ENCODE assay signal across 11 mouse cellular contexts in the genomic region with DNA sequence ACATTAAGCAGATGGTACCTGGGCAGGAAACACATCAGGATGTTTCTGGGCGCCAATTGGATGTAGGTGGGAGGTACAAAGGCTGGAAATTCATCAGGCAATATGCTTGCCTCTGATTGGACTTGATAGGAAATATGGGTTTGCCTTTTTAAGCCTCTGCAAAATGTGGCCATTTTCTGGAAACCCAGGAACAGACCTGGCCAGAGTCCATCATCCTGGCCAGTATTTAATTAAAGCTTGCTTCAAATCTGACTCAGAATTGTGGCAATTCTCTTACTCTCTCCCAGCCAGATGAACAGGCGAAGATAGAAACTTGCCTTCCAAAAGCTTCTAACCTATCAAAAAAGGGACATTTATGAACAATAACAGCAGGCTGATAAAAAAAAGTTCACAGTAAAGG.
"Had no signal": no experiment of that assay in that cellular context is flagged by ENCODE, and none has a peak within 500 bp of the region (broad histone marks: within the 10 kb centered on the region; RNA-seq: fewer than 3 reads in every experiment).

No protein-coding gene starts in this region.

- DNase-seq: kidney, postnatal 14 days; kidney, postnatal 4 days; left cerebral cortex, postnatal 4 days; lung, adult 2 months; lung, postnatal 14 days; lung, postnatal 4 days; midbrain, embryonic 14.5 days; right cerebral cortex, adult 18-20 months; right cerebral cortex, postnatal 25 days; spleen, adult 18-20 months; thymus, postnatal 36 days had no signal
